Mouse (Mus musculus) embryonic fibroblast, embryonic 13.5 days (primary cell): ENCODE results near the gene Blm.

Experiments
- CTCF ChIP-seq: IDR thresholded peaks from 2 replicates; pipeline ENCODE4 v1.5.1; 2011; ENCODE audit warnings: mild to moderate bottlenecking, control low read depth, low read length, moderate library complexity, borderline replicate concordance; ENCODE audit not compliant: insufficient read depth
- POLR2A ChIP-seq: IDR thresholded peaks from 2 replicates; pipeline ENCODE4 v1.6.1; 2011; ENCODE audit warnings: low read depth, mild to moderate bottlenecking, control low read depth, low read length, moderate library complexity

- TF ChIP-seq CTCF (no peak), POLR2A (no peak)
Observed at GRCm38 (mm10) chr7:80439032-80439760, 95.7 kb downstream of the Blm start.
